Mouse (Mus musculus) bone marrow macrophage, adult 2 months (primary cell): Measurements from ENCODE around the gene Dynll1. TPM values are rescaled to one million over a fixed set of nuclear protein-coding genes. Genes with fewer than 3 reads are reported as not detected.
A peak's percentile ranks its signal among the peaks of the same experiment; 100 is the strongest.

Experiments used
- H3K27ac ChIP-seq: 2 replicates; pipeline ENCODE4 v1.5.1; 2012; ENCODE audit warnings: low read depth, low read length; ENCODE audit not compliant: insufficient read depth
- H3K4me1 ChIP-seq: 2 replicates; pipeline ENCODE4 v1.6.1; 2012; ENCODE audit warnings: low read length; ENCODE audit not compliant: control insufficient read depth, insufficient read depth
- H3K4me3 ChIP-seq: 2 replicates; pipeline ENCODE4 v1.5.1; 2012; ENCODE audit warnings: mild to moderate bottlenecking, low read length, moderate library complexity; ENCODE audit not compliant: insufficient read depth
- CTCF ChIP-seq: IDR thresholded peaks from 2 replicates; pipeline ENCODE4 v1.5.1; 2012; ENCODE audit warnings: low read depth, mild to moderate bottlenecking, low read length, moderate library complexity
- POLR2A ChIP-seq: IDR thresholded peaks from 2 replicates; pipeline ENCODE4 v1.6.1; 2012; ENCODE audit warnings: mild to moderate bottlenecking, low read depth, low read length, borderline replicate concordance
- polyA plus RNA-seq: library from polyadenylated mRNA; stranded (reverse); fragments of >200 nt; gene quantifications from 2 replicates; pipeline ENCODE4 v1.2.4, GENCODE M21; 2012; ENCODE audit not compliant: missing spikeins, insufficient read depth, insufficient read length

The Dynll1 gene
- polyA plus RNA-seq, 1 experiment: 238 TPM

- H3K4me3 ChIP-seq: peak overlapping the region; percentile 92
- H3K27ac ChIP-seq: peak overlapping the region; percentile 56
- H3K4me1 ChIP-seq: peaks cover 27% of the 10 kb centered on the region
- TF ChIP-seq CTCF (no peak), POLR2A (no peak)
Observed at GRCm38 (mm10) chr5:115327610-115328548, 27.1 kb upstream of the Dynll1 start.

- no peak for TF ChIP-seq CTCF
- TF ChIP-seq POLR2A: no peak
- peaks cover 20% of the 10 kb centered on the region for H3K4me1 ChIP-seq
Observed at GRCm38 (mm10) chr5:115326875-115327609, 26.2 kb upstream of the Dynll1 start, which contains the start of gene Srsf9. Srsf9 (plus strand) TSS chr5:115327177.

GRCm38 (mm10) chr5:115326256-115326831 is 25.5 kb upstream of the Dynll1 start:
- Histone ChIP-seq H3K27ac (peak overlapping the region; percentile 57), H3K4me1 (peaks cover 18% of the 10 kb centered on the region), H3K4me3 (peak overlapping the region; percentile 89)
- TF ChIP-seq CTCF (no peak), POLR2A (no peak)

More at GRCm38 (mm10) chr5:115326875-115327609, 26.2 kb upstream of the Dynll1 start, which contains the start of gene Srsf9:
- H3K27ac ChIP-seq: peak within 1 kb of the TSS; percentile 75
- peak within 1 kb of the TSS; percentile 92 for H3K4me3 ChIP-seq

- no peak for TF ChIP-seq POLR2A
- peak; percentile 25; the same call in 1 of the 2 replicates for TF ChIP-seq CTCF
- peak overlapping the region; percentile 47 for H3K4me3 ChIP-seq
- H3K27ac ChIP-seq: no peak overlapping the region
- H3K4me1 ChIP-seq: peaks cover 2% of the 10 kb centered on the region; the same call in 1 of the 2 replicates
Observed at GRCm38 (mm10) chr5:115319004-115319940, 18.5 kb upstream of the Dynll1 start.

- H3K4me1 ChIP-seq: peaks cover 8% of the 10 kb centered on the region
- H3K27ac ChIP-seq: no peak overlapping the region
- H3K4me3 ChIP-seq: no peak overlapping the region
- TF ChIP-seq CTCF (no peak), POLR2A (no peak)
Observed at GRCm38 (mm10) chr5:115317645-115318328, 17.0 kb upstream of the Dynll1 start.

DNA sequence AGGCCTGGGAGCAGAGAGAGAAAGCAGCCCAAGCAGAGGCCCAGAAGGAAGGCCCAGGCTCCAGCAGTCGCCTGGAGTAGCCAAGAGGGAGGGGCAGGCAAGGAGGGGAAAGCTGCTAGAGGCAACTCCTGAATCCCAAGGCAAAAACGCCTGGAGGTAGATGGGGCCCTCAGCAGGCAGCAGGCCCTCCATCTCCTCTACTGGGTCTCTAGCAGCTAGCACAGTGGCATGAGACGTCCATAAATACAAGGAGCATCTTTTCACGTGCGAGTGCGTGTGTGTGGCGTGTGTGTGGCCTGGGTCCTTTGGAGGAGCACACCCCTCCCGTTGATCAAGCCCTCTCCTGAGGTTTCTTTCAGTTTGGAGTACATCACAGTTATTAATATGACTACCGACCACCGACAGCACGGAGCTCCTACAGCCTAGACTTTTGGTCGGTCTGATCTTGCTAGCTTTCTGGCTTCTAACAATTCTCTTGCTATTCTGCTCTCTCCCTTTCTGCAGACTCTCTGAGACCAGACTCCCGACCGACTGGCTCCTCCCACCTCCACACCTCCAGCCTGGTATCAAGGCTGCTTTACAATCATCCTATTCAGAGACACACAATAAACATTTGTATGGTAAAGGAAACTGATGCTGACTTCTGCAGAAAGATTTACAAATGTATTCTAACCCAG is 16.3 kb upstream of the Dynll1 start:
- Histone ChIP-seq H3K4me1 (peaks cover 14% of the 10 kb centered on the region), H3K4me3 (no peak overlapping the region), H3K27ac (no peak overlapping the region)
- TF ChIP-seq POLR2A: no peak
- TF ChIP-seq CTCF: no peak

DNA sequence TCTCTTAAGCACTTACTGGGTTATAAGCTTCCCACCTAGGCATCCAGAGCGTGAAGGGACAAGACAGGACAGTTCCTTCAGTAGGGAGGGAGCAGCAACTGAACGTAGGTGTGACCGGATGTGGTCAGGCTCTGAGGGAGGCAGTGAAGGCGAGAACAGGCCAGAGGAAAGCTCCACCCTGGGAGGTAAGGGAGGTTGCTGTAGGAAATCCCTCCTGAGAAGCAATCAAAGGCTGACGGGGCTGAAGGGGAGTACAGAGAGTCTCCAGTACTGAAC is 12.8 kb upstream of the Dynll1 start:
- Histone ChIP-seq H3K27ac (no peak overlapping the region), H3K4me1 (peaks cover 12% of the 10 kb centered on the region), H3K4me3 (no peak overlapping the region)
- no peak for TF ChIP-seq POLR2A
- TF ChIP-seq CTCF: no peak
